Mouse (Mus musculus) myocyte (in vitro differentiated cells): ENCODE data around the gene Arhgef26. TPM values are rescaled to one million over a fixed set of nuclear protein-coding genes. Genes with fewer than 3 reads are reported as not detected.

Experiments
- H3K27me3 ChIP-seq: one replicate; pipeline ENCODE4 v1.6.1; 2011; ENCODE audit not compliant: control insufficient read depth, insufficient read depth, insufficient read length
- H3K36me3 ChIP-seq: one replicate; pipeline ENCODE4 v1.6.1; 2011; ENCODE audit not compliant: control insufficient read depth, insufficient read depth
- H3K4me2 ChIP-seq: one replicate; pipeline ENCODE4 v1.6.1; 2011; ENCODE audit warnings: low read depth, control low read depth
- H3K4me3 ChIP-seq: one replicate; pipeline ENCODE4 v1.5.1; 2011; ENCODE audit warnings: mild to moderate bottlenecking, control low read depth, moderate library complexity
- H3K79me2 ChIP-seq: one replicate; pipeline ENCODE4 v1.6.1; 2011; ENCODE audit not compliant: control insufficient read depth, insufficient read depth
- H3ac ChIP-seq: one replicate; pipeline ENCODE4 v1.6.1; 2011; ENCODE audit not compliant: control insufficient read depth, insufficient read length
- CEBPB ChIP-seq: IDR thresholded peaks from 2 replicates; pipeline ENCODE4 v1.6.1; 2011; ENCODE audit warnings: mild to moderate bottlenecking, moderate library complexity; ENCODE audit not compliant: poor library complexity, insufficient read depth, severe bottlenecking
- E2F4 ChIP-seq: IDR thresholded peaks from one replicate; pipeline ENCODE4 v1.6.1; 2011; ENCODE audit warnings: mild to moderate bottlenecking, control low read depth, moderate library complexity; ENCODE audit not compliant: insufficient read depth
- MAX ChIP-seq: IDR thresholded peaks from one replicate; pipeline ENCODE4 v1.6.1; 2011; ENCODE audit warnings: low read depth, mild to moderate bottlenecking, control low read depth
- MYOD1 ChIP-seq, 3 experiments: IDR thresholded peaks; one replicate each; pipeline ENCODE4 v1.6.1; 2011; ENCODE audit warnings: control low read depth in 2 of 3, low read depth in 2 of 3, mild to moderate bottlenecking in 2 of 3, moderate library complexity in 1 of 3; ENCODE audit not compliant: insufficient read length in 2 of 3, control insufficient read depth in 1 of 3
- MYOG ChIP-seq, 3 experiments: IDR thresholded peaks; one replicate each; pipeline ENCODE4 v1.6.1; 2011; ENCODE audit warnings: control low read depth in 2 of 3, low read depth in 2 of 3, mild to moderate bottlenecking in 2 of 3; ENCODE audit not compliant: insufficient read length in 2 of 3, control insufficient read depth in 1 of 3, insufficient read depth in 1 of 3
- POLR2A ChIP-seq: IDR thresholded peaks from one replicate; pipeline ENCODE4 v1.6.1; 2011; ENCODE audit warnings: low read depth, mild to moderate bottlenecking, control low read depth, moderate library complexity; ENCODE audit not compliant: insufficient read length
- POLR2AphosphoS2 ChIP-seq: IDR thresholded peaks from one replicate; pipeline ENCODE4 v1.6.1; 2011; ENCODE audit warnings: low read depth, control low read depth; ENCODE audit not compliant: insufficient read length
- REST ChIP-seq: IDR thresholded peaks from one replicate; pipeline ENCODE4 v1.6.1; 2011; ENCODE audit warnings: mild to moderate bottlenecking, control low read depth, moderate library complexity; ENCODE audit not compliant: insufficient read depth, insufficient read length
- SRF ChIP-seq: IDR thresholded peaks from one replicate; pipeline ENCODE4 v1.6.1; 2011; ENCODE audit warnings: low read depth; ENCODE audit not compliant: control insufficient read depth, insufficient read length
- TCF12 ChIP-seq: IDR thresholded peaks from one replicate; pipeline ENCODE4 v1.6.1; 2011; ENCODE audit warnings: mild to moderate bottlenecking, control low read depth; ENCODE audit not compliant: poor library complexity, insufficient read depth, severe bottlenecking
- TCF3 ChIP-seq: IDR thresholded peaks from one replicate; pipeline ENCODE4 v1.6.1; 2011; ENCODE audit warnings: low read depth, control low read depth; ENCODE audit not compliant: insufficient read length
- USF1 ChIP-seq: IDR thresholded peaks from one replicate; pipeline ENCODE4 v1.6.1; 2011; ENCODE audit warnings: low read depth, mild to moderate bottlenecking, control low read depth, moderate library complexity
- polyA plus RNA-seq: library from polyadenylated mRNA; unstranded; fragments of >200 nt; fragmentation: generic; extraction: Trizol; gene quantifications from one replicate; pipeline ENCODE4 v1.2.1, GENCODE M21; 2012; ENCODE audit warnings: missing spikeins

Arhgef26 gene
- polyA plus RNA-seq, 1 experiment: 4.1 TPM

DNA sequence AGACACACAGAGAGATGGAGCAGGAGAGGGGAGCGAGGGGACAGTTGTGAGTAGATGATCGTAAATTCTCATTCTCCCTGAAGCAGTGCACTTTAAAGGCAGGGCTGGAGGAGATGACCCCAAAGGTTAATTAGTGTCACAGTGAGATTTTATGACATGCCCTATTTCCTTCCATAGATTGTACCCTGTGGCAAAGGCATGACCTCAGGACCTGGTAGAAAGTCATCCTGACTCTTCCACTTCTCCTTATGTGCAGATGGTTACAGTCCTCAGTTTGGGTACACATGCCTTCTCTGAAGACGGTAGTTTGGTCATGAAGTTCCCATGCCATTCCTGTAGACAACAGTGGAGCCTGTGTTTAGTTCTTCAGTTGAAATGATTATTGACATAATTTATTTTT lies 42.3 kb downstream of the Arhgef26 start:
- Histone ChIP-seq H3K4me2 (no peak overlapping the region), H3K4me3 (no peak overlapping the region), H3K79me2 (no peaks in the 10 kb centered on the region), H3K36me3 (no peaks in the 10 kb centered on the region), H3K27me3 (no peaks in the 10 kb centered on the region), H3ac (no peak overlapping the region)
- TF ChIP-seq SRF (no peak), MYOD1 (IDR thresholded peaks at IDR 0.05; ENCODE audit: control insufficient read depth in 1 of 3, insufficient read length in 2 of 3, low read depth in 2 of 3) (no peak), MAX (no peak)

DNA sequence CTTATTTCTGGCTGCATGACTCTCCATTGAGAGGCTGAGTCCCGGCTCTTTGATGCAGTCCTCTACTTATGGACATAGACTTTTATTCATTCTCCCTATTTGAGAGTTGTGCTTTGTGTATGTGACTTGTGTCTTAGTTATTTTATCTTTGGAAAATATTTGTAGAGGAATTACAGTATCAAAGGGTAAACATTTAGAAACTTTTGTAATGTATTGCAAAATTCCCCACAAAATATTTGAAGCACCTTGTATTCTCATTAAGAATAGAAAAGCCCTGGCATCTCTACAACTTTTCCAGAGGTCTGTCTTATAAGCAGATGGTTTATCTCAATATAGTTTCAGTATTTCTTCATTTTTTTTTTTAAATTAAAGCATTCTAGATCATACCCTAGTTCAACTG lies 44.7 kb downstream of the Arhgef26 start:
- H3K79me2 ChIP-seq: no peaks in the 10 kb centered on the region
- no peaks in the 10 kb centered on the region for H3K36me3 ChIP-seq
- H3K4me3 ChIP-seq: no peak overlapping the region
- TF ChIP-seq MYOD1 (IDR thresholded peaks at IDR 0.05; ENCODE audit: control insufficient read depth in 1 of 3, insufficient read length in 2 of 3, low read depth in 2 of 3) (no peak), POLR2A (no peak), MYOG (IDR thresholded peaks at IDR 0.05; ENCODE audit: control insufficient read depth in 1 of 3, insufficient read depth in 1 of 3, insufficient read length in 2 of 3, low read depth in 2 of 3) (no peak), TCF12 (no peak), REST (no peak), CEBPB (no peak), POLR2AphosphoS2 (no peak), USF1 (no peak), TCF3 (no peak), E2F4 (no peak), SRF (no peak), MAX (no peak)
- H3ac ChIP-seq: no peak overlapping the region
- no peak overlapping the region for H3K4me2 ChIP-seq
- no peaks in the 10 kb centered on the region for H3K27me3 ChIP-seq

DNA sequence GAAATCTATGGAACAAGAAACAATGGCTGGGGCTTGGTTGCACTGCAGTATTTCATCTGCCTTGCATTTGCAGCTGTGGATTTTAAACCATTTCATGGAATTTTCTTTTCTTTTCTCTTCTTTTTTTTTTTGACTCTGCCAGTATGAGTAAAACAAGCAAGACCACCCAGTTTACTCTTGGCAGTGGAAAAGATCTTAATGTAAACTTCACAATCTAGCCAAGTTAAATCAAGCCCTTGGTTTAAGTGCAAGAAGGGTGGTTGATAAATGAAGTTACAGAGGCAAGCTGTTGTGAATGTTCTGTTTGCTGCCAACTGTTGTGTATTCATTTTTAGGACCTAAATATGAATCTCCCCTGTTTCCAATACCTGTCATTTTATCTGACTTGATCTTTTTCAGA lies 54.5 kb downstream of the Arhgef26 start:
- Histone ChIP-seq H3K4me2 (no peak overlapping the region), H3K4me3 (no peak overlapping the region), H3K79me2 (no peaks in the 10 kb centered on the region), H3K36me3 (no peaks in the 10 kb centered on the region), H3K27me3 (no peaks in the 10 kb centered on the region), H3ac (no peak overlapping the region)
- no peak for TF ChIP-seq SRF
- TF ChIP-seq REST: no peak
- no peak for TF ChIP-seq MYOG (IDR thresholded peaks at IDR 0.05; ENCODE audit: control insufficient read depth in 1 of 3, insufficient read depth in 1 of 3, insufficient read length in 2 of 3, low read depth in 2 of 3)
- no peak for TF ChIP-seq MYOD1 (IDR thresholded peaks at IDR 0.05; ENCODE audit: control insufficient read depth in 1 of 3, insufficient read length in 2 of 3, low read depth in 2 of 3)
- TF ChIP-seq CEBPB: no peak
- TF ChIP-seq TCF3: no peak
- no peak for TF ChIP-seq USF1
- TF ChIP-seq MAX: no peak
- no peak for TF ChIP-seq E2F4
- TF ChIP-seq POLR2A: no peak
- TF ChIP-seq POLR2AphosphoS2: no peak
- TF ChIP-seq TCF12: no peak

DNA sequence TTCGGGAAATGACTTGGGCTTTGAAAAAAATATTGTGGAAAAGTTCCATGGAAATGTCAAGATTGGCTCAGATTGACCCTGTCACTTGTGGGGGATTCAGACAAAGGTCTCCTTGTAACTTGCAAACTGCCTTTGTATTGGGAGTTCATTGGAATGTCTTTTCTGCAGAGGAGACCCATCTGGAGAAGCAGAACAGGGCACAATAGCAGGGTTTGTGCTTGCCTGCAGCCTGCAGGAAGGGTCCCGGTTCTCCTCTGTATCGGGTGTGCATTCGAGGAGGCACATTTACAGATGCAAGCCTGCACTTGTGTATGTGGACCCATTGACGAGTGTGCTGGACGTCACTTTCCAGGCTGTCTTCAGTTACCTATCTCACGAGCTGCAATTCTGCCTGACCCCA lies 56.1 kb downstream of the Arhgef26 start:
- Histone ChIP-seq H3K4me2 (no peak overlapping the region), H3ac (no peak overlapping the region), H3K36me3 (no peaks in the 10 kb centered on the region), H3K27me3 (no peaks in the 10 kb centered on the region), H3K79me2 (no peaks in the 10 kb centered on the region), H3K4me3 (no peak overlapping the region)
- TF ChIP-seq MAX (no peak), TCF12 (no peak), USF1 (no peak), CEBPB (no peak), TCF3 (no peak), MYOD1 (IDR thresholded peaks at IDR 0.05; ENCODE audit: control insufficient read depth in 1 of 3, insufficient read length in 2 of 3, low read depth in 2 of 3) (no peak), SRF (no peak), POLR2A (no peak), POLR2AphosphoS2 (no peak)

DNA sequence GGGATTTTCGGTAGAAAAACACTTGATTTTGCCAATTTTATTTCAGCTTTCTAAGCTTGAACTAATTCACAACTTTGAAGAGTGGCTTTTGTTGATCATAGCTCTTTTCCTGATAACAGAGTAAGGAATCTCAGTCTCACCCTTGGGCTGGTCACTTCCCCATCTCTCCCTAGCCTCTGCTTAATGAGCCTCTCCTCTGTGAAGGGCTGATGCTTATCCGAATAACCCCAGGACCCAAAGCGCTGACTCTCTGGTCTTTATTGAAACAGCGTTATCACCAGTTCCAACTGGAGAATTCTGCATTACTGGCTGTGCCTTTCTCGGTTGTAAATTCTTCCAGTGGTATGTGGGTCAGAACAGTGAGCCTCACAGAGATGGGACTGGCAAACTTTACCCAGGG lies 57.2 kb downstream of the Arhgef26 start:
- Histone ChIP-seq H3ac (no peak overlapping the region), H3K27me3 (no peaks in the 10 kb centered on the region), H3K36me3 (no peaks in the 10 kb centered on the region), H3K4me2 (no peak overlapping the region), H3K79me2 (no peaks in the 10 kb centered on the region), H3K4me3 (no peak overlapping the region)
- no peak for TF ChIP-seq E2F4
- TF ChIP-seq MYOD1 (IDR thresholded peaks at IDR 0.05; ENCODE audit: control insufficient read depth in 1 of 3, insufficient read length in 2 of 3, low read depth in 2 of 3): no peak
- TF ChIP-seq USF1: no peak
- TF ChIP-seq POLR2AphosphoS2: no peak
- TF ChIP-seq SRF: no peak
- no peak for TF ChIP-seq CEBPB
- no peak for TF ChIP-seq TCF3
- TF ChIP-seq MYOG (IDR thresholded peaks at IDR 0.05; ENCODE audit: control insufficient read depth in 1 of 3, insufficient read depth in 1 of 3, insufficient read length in 2 of 3, low read depth in 2 of 3): no peak
- TF ChIP-seq MAX: no peak
- TF ChIP-seq REST: no peak
- no peak for TF ChIP-seq TCF12
- no peak for TF ChIP-seq POLR2A
